Mouse (Mus musculus) heart, embryonic 16.5 days (tissue): ENCODE results near the gene Slc25a47. TPM values are rescaled to one million over a fixed set of nuclear protein-coding genes. Genes with fewer than 3 reads are reported as not detected.

ENCODE experiments used
- ATAC-seq: fragments of 200-750 bp; cut with Nextera tagmentation; replicated peaks from 2 replicates; pipeline ENCODE4 v1.8.0; 2017; ENCODE audit warnings: moderate number of reproducible peaks; ENCODE audit not compliant: insufficient read depth, low FRiP score; ENCODE audit errors: extremely low read depth
- H3K27ac ChIP-seq: fragments of 300-500 bp; sonication (generic); 2 replicates; pipeline ENCODE4 v1.5.1; 2014; ENCODE audit warnings: mild to moderate bottlenecking, low read length, control low read depth, moderate library complexity
- H3K27me3 ChIP-seq: fragments of 300-500 bp; sonication (generic); 2 replicates; pipeline ENCODE4 v1.6.1; 2014; ENCODE audit warnings: low read length, mixed read lengths; ENCODE audit not compliant: control insufficient read depth, insufficient read depth
- H3K36me3 ChIP-seq: fragments of 300-500 bp; sonication (generic); 2 replicates; pipeline ENCODE4 v1.6.1; 2014; ENCODE audit not compliant: control insufficient read depth, insufficient read depth
- H3K4me1 ChIP-seq: fragments of 300-500 bp; sonication (generic); 2 replicates; pipeline ENCODE4 v1.6.1; 2014; ENCODE audit warnings: low read length, mixed read lengths; ENCODE audit not compliant: control insufficient read depth, insufficient read depth
- H3K4me2 ChIP-seq: fragments of 300-500 bp; sonication (generic); 2 replicates; pipeline ENCODE4 v1.6.1; 2014; ENCODE audit warnings: low read depth, mild to moderate bottlenecking, control low read depth, low read length
- H3K4me3 ChIP-seq: fragments of 300-500 bp; sonication (generic); 2 replicates; pipeline ENCODE4 v1.5.1; 2014; ENCODE audit warnings: mild to moderate bottlenecking, control low read depth, low read length
- H3K9ac ChIP-seq: fragments of 300-500 bp; sonication (generic); 2 replicates; pipeline ENCODE4 v1.6.1; 2014; ENCODE audit warnings: low read length, control low read depth
- H3K9me3 ChIP-seq: fragments of 300-500 bp; sonication (generic); replicated peaks from 2 replicates; pipeline ENCODE4 v1.6.1; 2016; ENCODE audit warnings: low read length; ENCODE audit not compliant: control insufficient read depth
- WGBS: fragments of 180-500 bp; shearing (Covaris S2); extraction: QIAGEN DNeasy Blood & Tissue Kit; methylation state at CpG from one replicate; pipeline ENCODE4 v1.1.7; 2014; 5-methylcytosine and 5-hydroxymethylcytosine counted together
- polyA plus RNA-seq: library from polyadenylated mRNA; unstranded; fragments of >200 nt; fragmentation: Nextera tagmentation; extraction: Ambion mirVana; gene quantifications from 2 replicates; pipeline ENCODE4 v1.2.1, GENCODE M21; 2015

Slc25a47 gene
- polyA plus RNA-seq, result 5.8 and 6.6 TPM in 2 replicates

GRCm38 (mm10) chr12:108835840-108836409 lies at the start of gene Slc25a47, which contains the start of gene Slc25a29:
Gene Slc25a47, plus strand, starts transcription at chr12:108836046.
Gene Slc25a29, minus strand, starts transcription at chr12:108835883.
- peak within 1 kb of the TSS; percentile 87 for H3K9ac ChIP-seq
- H3K4me1 ChIP-seq, result peaks cover 23% of the 10 kb centered on the region
- no peaks in the 10 kb centered on the region for H3K9me3 ChIP-seq
- WGBS, result under 1% methylated on average over 53 of the region's 53 CpGs
- H3K27ac ChIP-seq, result peak within 1 kb of the TSS; percentile 85
- peak within 1 kb of the TSS; percentile 78 for H3K4me3 ChIP-seq
- H3K36me3 ChIP-seq, result 0 out of 2 replicates have a peak, but pooled peaks cover 2% of the 10 kb centered on the region
- no peaks in the 10 kb centered on the region for H3K27me3 ChIP-seq
- H3K4me2 ChIP-seq, result peak within 1 kb of the TSS; percentile 99
- ATAC-seq, result peak; percentile 99

DNA sequence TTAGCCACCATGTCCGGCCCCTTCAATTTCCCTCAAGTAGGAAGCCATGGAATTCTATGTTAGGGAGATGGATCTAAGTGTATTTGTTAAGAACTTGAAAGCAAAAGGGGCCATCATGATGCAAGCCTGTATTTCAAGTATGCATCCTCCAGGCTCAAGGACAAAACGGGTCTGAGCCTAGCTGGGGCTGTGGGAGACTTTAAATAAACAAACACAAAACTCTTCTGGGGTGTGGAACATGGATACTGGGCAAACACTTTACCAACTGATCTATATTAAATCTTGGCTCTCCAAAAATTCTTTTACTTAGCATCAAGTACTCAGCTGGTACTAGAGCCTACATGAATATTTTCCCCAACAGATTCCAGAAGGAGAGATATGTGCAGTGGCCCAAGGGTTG lies 48.5 kb upstream of the Slc25a47 start:
- 73% methylated on average over 2 of the region's 2 CpGs for WGBS
- no peak overlapping the region for H3K4me3 ChIP-seq
- peaks cover 8% of the 10 kb centered on the region for H3K4me1 ChIP-seq
- no peak overlapping the region for H3K4me2 ChIP-seq
- H3K9me3 ChIP-seq, result peaks cover 3% of the 10 kb centered on the region; the same call in 1 of the 2 replicates
- no peaks in the 10 kb centered on the region for H3K36me3 ChIP-seq
- H3K9ac ChIP-seq, result no peak overlapping the region
- no peak for ATAC-seq
- no peaks in the 10 kb centered on the region for H3K27me3 ChIP-seq
- no peak overlapping the region for H3K27ac ChIP-seq

DNA sequence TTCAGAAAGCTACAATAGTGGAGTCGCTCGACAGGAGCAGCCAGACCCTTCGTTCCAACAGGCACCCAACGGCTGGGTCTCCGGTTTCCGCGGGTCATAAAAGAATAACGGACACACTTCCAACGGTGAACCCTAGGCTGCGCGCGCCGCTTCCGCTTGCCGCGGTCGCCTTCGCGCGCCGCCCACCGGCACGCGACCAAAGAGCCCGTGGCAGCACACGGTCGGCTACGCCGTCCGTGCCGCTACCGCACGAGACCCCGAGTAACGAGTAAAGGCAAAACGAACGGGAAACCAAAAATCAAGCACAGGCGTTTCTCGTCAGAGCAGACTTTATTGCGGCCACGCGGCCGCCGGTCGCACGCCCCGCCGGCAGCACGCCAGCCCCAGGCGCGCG lies 43.7 kb upstream of the Slc25a47 start:
- H3K9me3 ChIP-seq, result no peaks in the 10 kb centered on the region
- under 1% methylated on average over 52 of the region's 52 CpGs for WGBS
- peak overlapping the region; percentile 65 for H3K4me2 ChIP-seq
- peaks cover 3% of the 10 kb centered on the region; the same call in 1 of the 2 replicates for H3K36me3 ChIP-seq
- peak overlapping the region; percentile 98 for H3K27ac ChIP-seq
- H3K9ac ChIP-seq, result peak overlapping the region; percentile 93
- H3K27me3 ChIP-seq, result no peaks in the 10 kb centered on the region
- H3K4me3 ChIP-seq, result peak overlapping the region; percentile 90
- H3K4me1 ChIP-seq, result peaks cover 16% of the 10 kb centered on the region
- ATAC-seq, result peak; percentile 43

DNA sequence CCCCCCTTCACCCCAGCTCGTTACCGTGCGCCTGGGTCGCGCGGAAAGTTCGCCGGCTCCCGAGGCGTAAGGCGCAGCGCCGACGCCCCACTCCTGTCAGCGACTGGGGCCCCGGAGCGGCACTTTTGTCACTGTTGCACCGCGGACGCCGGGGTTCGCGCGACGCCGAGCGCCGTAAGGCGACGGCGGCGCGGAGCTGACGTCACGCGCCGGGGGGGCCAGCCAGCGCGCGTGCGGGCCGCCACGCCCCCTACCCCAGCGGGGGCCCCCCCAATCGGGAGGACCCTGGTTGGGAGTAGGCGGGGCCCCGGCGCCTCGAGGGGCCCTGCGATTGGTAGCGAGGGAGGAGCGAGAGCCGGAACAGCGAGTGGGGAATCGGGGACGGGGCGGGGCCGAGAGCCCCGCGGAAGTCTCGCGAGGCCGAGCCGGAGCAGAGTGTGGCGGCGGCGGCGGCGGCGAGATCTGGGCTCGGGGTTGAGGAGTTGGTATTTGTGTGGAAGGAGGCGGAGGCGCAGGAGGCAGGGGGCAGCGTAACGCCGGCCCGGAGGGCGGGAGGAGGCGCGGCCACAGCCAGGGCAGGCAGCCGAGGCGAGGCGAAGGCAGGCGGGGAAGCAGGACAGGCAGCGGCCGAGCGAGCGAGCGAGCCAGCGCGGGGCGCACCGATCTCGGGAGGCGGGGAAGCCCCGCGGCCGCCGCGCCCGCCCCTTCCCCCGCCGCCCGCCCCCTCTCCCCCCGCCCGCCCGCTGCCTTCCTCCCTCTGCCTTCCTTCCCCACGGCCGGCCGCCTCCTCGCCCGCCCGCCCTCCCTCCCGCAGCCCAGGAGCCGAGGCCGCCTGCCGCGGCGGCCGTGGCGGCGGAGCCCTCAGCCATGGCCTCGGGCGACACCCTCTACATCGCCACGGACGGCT lies 43.0 kb upstream of the Slc25a47 start, which contains the start of gene Yy1:
Gene Yy1, plus strand, starts transcription at position 428 of the 907 bp plus-strand sequence.
- Histone ChIP-seq H3K36me3 (peaks cover 3% of the 10 kb centered on the region; the same call in 1 of the 2 replicates), H3K4me1 (peaks cover 19% of the 10 kb centered on the region), H3K27me3 (no peaks in the 10 kb centered on the region), H3K9ac (peak within 1 kb of the TSS; percentile 93), H3K4me3 (peak within 1 kb of the TSS; percentile 90), H3K27ac (peak within 1 kb of the TSS; percentile 99), H3K9me3 (no peaks in the 10 kb centered on the region), H3K4me2 (peak within 1 kb of the TSS; percentile 65)
- peak; percentile 93 for ATAC-seq
- WGBS, result under 1% methylated on average over 83 of the region's 127 CpGs

GRCm38 (mm10) chr12:108793453-108793941 lies 42.3 kb upstream of the Slc25a47 start:
- no peaks in the 10 kb centered on the region for H3K9me3 ChIP-seq
- peak overlapping the region; percentile 99 for H3K27ac ChIP-seq
- WGBS, result under 1% methylated on average over 64 of the region's 71 CpGs
- H3K9ac ChIP-seq, result peak overlapping the region; percentile 88
- no peak for ATAC-seq
- H3K4me3 ChIP-seq, result peak overlapping the region; percentile 79
- H3K4me1 ChIP-seq, result peaks cover 19% of the 10 kb centered on the region
- H3K4me2 ChIP-seq, result peak overlapping the region; percentile 51
- H3K36me3 ChIP-seq, result peaks cover 3% of the 10 kb centered on the region; the same call in 1 of the 2 replicates
- no peaks in the 10 kb centered on the region for H3K27me3 ChIP-seq

DNA sequence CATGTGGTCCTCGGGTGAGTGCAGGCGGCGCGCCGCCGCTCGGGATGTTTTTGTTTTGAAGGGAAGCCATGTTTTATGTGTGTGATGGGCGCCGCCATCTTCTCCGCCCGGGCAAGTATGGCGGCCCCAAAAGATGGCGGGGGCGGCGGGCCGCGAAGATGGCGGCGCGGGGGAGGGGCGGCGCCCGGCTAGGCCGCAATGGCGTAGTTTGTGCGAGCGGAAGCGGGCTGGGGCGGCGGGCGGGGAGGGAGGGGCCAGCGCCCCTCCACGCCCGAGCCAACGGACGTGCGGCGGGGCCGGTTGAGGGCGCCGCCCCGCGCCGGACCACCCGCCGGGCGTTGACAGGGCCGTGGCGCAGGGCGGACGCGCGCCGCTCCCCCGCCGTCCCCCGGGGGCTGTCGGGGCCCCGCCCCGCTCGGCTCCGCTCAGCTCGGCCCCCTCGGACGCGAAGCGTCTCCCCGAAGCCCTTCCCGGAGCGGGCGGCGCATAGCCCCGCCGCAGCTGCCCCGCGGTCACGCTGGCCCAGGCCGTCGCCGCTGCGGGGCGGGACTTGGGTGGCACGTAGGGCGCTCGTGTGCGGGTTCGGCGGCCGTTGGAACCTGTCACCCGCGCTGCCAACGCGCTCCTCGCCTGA lies 41.7 kb upstream of the Slc25a47 start:
- Histone ChIP-seq H3K36me3 (peaks cover 3% of the 10 kb centered on the region; the same call in 1 of the 2 replicates), H3K27ac (peak overlapping the region; percentile 99), H3K4me1 (peaks cover 19% of the 10 kb centered on the region), H3K9me3 (no peaks in the 10 kb centered on the region), H3K4me2 (peak overlapping the region; percentile 80), H3K9ac (peak overlapping the region; percentile 88), H3K4me3 (peak overlapping the region; percentile 79), H3K27me3 (no peaks in the 10 kb centered on the region)
- under 1% methylated on average over 90 of the region's 94 CpGs for WGBS
- peak; percentile 53 for ATAC-seq

DNA sequence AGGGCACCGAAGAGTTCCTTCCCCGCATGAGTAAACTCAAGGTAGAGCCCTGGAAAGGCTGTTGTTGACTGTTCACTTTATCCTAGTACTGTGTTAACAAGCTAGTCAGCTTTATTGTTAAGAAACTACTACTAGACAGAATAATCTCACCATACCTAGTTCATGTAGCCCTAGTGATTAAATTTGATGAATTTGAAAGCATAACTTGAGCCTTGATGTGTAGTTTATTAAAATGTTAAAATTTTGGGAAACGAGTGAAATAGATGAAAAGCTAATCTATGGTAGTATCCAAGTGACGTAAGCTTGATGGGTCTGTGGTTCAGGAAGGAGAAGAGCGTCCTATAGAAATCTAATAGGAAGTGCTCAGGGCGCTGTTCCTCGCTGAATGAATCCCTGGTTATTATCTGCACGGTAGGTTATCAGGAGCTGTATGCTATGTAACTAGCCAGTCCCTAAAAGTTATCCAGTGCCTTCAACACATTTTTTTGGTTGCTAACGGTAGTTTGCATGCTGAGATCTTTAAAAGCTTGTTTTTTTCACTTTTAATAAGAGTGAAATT lies 40.8 kb upstream of the Slc25a47 start:
- peak overlapping the region; percentile 88 for H3K9ac ChIP-seq
- H3K4me1 ChIP-seq, result peaks cover 24% of the 10 kb centered on the region
- peak overlapping the region; percentile 80 for H3K4me2 ChIP-seq
- peaks cover 3% of the 10 kb centered on the region; the same call in 1 of the 2 replicates for H3K36me3 ChIP-seq
- H3K27ac ChIP-seq, result peak overlapping the region; percentile 99
- no peak for ATAC-seq
- no peaks in the 10 kb centered on the region for H3K9me3 ChIP-seq
- 6% methylated on average over 9 of the region's 9 CpGs for WGBS
- H3K4me3 ChIP-seq, result peak overlapping the region; percentile 79
- no peaks in the 10 kb centered on the region for H3K27me3 ChIP-seq

GRCm38 (mm10) chr12:108801613-108802012 lies 34.2 kb upstream of the Slc25a47 start:
- Histone ChIP-seq H3K36me3 (peaks cover 4% of the 10 kb centered on the region; the same call in 1 of the 2 replicates), H3K27me3 (no peaks in the 10 kb centered on the region), H3K4me1 (peaks cover 40% of the 10 kb centered on the region), H3K9me3 (no peaks in the 10 kb centered on the region), H3K4me2 (no peak overlapping the region), H3K4me3 (no peak overlapping the region), H3K9ac (no peak overlapping the region), H3K27ac (0 out of 2 replicates have a peak overlapping the region, but pooled peaks have one; percentile 2)
- 49% methylated on average over 2 of the region's 2 CpGs for WGBS
- ATAC-seq, result 0 out of 2 replicates have a peak, but pooled peaks have one; percentile 20
